Mouse (Mus musculus) hindbrain, postnatal 0 days (tissue): Measurements from ENCODE around the gene Wscd2. TPM values are rescaled to one million over a fixed set of nuclear protein-coding genes. Genes with fewer than 3 reads are reported as not detected.

Experiments
- ATAC-seq: fragments of 200-750 bp; cut with Nextera tagmentation; 2 replicates; pipeline ENCODE4 v1.8.0; 2017; ENCODE audit warnings: mild to moderate bottlenecking, moderate TSS enrichment, moderate library complexity
- DNase-seq: peaks from one replicate; pipeline ENCODE4 v3.0.0-alpha.2; 2015; ENCODE audit warnings: low spot score
- H3K27ac ChIP-seq: fragments of 300-500 bp; sonication (generic); 2 replicates; pipeline ENCODE4 v1.5.1; 2014; ENCODE audit warnings: mild to moderate bottlenecking
- H3K27me3 ChIP-seq: fragments of 300-500 bp; sonication (generic); 2 replicates; pipeline ENCODE4 v1.6.1; 2014; ENCODE audit warnings: low read length, mixed read lengths; ENCODE audit not compliant: insufficient read depth
- H3K36me3 ChIP-seq: fragments of 300-500 bp; sonication (generic); 2 replicates; pipeline ENCODE4 v1.6.1; 2014; ENCODE audit warnings: low read length, mixed read lengths; ENCODE audit not compliant: insufficient read depth
- H3K4me1 ChIP-seq: fragments of 300-500 bp; sonication (generic); 2 replicates; pipeline ENCODE4 v1.6.1; 2014; ENCODE audit warnings: antibody characterized with exemption, low read length, mixed read lengths; ENCODE audit not compliant: insufficient read depth
- H3K4me2 ChIP-seq: fragments of 300-500 bp; sonication (generic); 2 replicates; pipeline ENCODE4 v1.6.1; 2014; ENCODE audit warnings: low read depth, mild to moderate bottlenecking, low read length, moderate library complexity, mixed read lengths
- H3K4me3 ChIP-seq: fragments of 300-500 bp; sonication (generic); 2 replicates; pipeline ENCODE4 v1.5.1; 2014; ENCODE audit warnings: low read length
- H3K9ac ChIP-seq: fragments of 300-500 bp; sonication (generic); replicated peaks from 2 replicates; pipeline ENCODE4 v1.6.1; 2014; ENCODE audit warnings: mild to moderate bottlenecking, low read length, moderate library complexity, mixed read lengths
- H3K9me3 ChIP-seq: fragments of 300-500 bp; sonication (generic); 2 replicates; pipeline ENCODE4 v1.6.1; 2016; ENCODE audit warnings: low read length, mixed read lengths
- CTCF ChIP-seq: IDR thresholded peaks from 2 replicates; pipeline ENCODE4 v1.5.1; 2016; ENCODE audit warnings: antibody characterized with exemption, control low read depth, low read depth
- WGBS: fragments of 180-500 bp; shearing (Covaris S2); extraction: QIAGEN DNeasy Blood & Tissue Kit; methylation state at CpG from one replicate; pipeline ENCODE4 v1.1.7; 2014; 5-methylcytosine and 5-hydroxymethylcytosine counted together
- polyA plus RNA-seq: library from polyadenylated mRNA; unstranded; fragments of >200 nt; fragmentation: Nextera tagmentation; extraction: Ambion mirVana; gene quantifications from 2 replicates; pipeline ENCODE4 v1.2.1, GENCODE M21; 2015
- total RNA-seq: library from RNA; depleted of rRNA; stranded (reverse); fragments of >200 nt; gene quantifications from 2 replicates; pipeline ENCODE4 v1.2.3, GENCODE M21; 2014

Wscd2 gene
- total and polyA plus RNA-seq, 2 experiments from 2014 or later: 9.8 to 33.8 TPM

- Histone ChIP-seq H3K36me3 (no peaks in the 10 kb centered on the region), H3K9me3 (no peaks in the 10 kb centered on the region), H3K4me3 (no peak overlapping the region), H3K4me2 (no peak overlapping the region), H3K27me3 (no peaks in the 10 kb centered on the region), H3K27ac (no peak overlapping the region), H3K4me1 (peaks cover 18% of the 10 kb centered on the region), H3K9ac (no peak overlapping the region)
- ATAC-seq: no peak
- DNase-seq: no peak
- 60% methylated on average over 3 of the region's 3 CpGs for WGBS
- TF ChIP-seq CTCF: no peak
These were observed 116.0 kb downstream of the Wscd2 start for GRCm38 (mm10) chr5:113606121-113606520.

DNA sequence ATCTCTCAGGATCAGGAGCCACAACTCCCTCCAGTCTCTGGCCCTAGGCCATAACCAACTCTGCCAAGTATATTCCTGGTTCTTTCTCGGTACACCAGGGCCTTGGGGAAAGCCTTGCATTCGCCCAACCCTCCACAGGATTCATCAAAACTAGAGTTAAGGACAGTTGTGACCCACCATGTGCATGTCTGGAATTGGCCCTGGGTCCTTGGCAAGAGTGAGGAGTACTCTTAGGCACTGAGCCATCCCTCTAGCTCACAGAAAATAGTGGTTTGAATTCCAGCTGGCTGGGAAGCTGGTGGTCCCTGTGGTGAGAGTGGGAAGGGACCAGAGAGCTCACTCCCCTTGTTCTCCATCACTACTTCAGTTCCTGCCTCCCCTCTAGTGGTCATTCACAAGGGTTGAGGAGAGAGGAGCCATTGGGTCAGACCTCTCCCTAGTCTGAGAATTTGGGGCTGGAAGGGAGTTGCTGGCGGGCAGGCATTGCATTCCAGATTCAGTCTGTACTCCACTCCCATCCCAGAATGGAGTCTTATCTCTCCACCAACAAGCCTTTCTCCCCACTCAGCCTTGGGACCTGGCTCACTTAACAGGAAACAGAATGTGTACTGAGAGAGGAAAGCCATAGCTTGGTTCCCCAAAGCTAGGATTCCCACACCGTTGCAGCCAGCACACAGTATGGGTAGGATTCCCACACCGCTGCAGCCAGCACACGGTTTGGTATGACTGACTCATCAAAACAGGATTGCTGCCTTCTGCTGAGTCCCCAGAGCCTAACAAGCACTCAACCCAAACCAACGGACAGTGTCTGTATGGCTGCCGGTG is 117.0 kb downstream of the Wscd2 start:
- DNase-seq: peak; percentile 53

DNA sequence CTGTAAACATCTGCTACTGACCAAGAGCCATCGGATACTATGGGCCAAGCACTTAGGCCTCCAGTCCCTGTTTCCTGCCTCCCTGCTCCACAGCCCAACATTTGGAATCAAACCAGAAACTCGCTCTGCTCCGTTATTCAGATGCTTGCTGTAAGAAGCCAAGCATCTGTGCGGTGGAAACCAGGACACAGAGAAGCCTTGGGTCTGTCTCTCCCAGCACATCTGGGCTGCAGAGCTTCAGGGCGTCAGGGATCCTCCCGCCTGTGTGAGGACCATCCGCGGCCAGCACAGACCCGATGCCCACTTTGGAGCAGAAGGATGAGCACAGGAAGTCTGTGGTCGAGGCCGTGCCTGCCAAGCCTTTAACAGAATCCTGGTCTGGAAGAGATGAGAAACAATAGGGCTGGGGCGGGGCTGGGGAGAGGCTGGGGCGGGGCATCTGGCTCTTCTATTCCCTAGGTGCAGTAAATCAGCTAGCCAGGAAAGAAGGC is 117.9 kb downstream of the Wscd2 start:
- H3K9ac ChIP-seq: no peak overlapping the region
- peaks cover 18% of the 10 kb centered on the region for H3K4me1 ChIP-seq
- WGBS: 25% methylated on average over 13 of the region's 13 CpGs
- ATAC-seq: no peak
- peak; percentile 46 for DNase-seq
- H3K27me3 ChIP-seq: no peaks in the 10 kb centered on the region
- no peaks in the 10 kb centered on the region for H3K36me3 ChIP-seq
- H3K27ac ChIP-seq: peak overlapping the region; percentile 20; the same call in 1 of the 2 replicates
- no peaks in the 10 kb centered on the region for H3K9me3 ChIP-seq
- H3K4me3 ChIP-seq: no peak overlapping the region
- H3K4me2 ChIP-seq: no peak overlapping the region
- TF ChIP-seq CTCF: no peak

More for the DNA sequence above, 117.0 kb downstream of the Wscd2 start:
- Histone ChIP-seq H3K4me2 (no peak overlapping the region), H3K4me1 (peaks cover 18% of the 10 kb centered on the region), H3K27ac (peak overlapping the region; percentile 20; the same call in 1 of the 2 replicates), H3K9ac (no peak overlapping the region), H3K9me3 (no peaks in the 10 kb centered on the region), H3K4me3 (no peak overlapping the region), H3K36me3 (no peaks in the 10 kb centered on the region), H3K27me3 (no peaks in the 10 kb centered on the region)
- ATAC-seq: no peak
- 61% methylated on average over 8 of the region's 8 CpGs for WGBS
- peak; percentile 31 for TF ChIP-seq CTCF

GRCm38 (mm10) chr5:113608511-113608910 is 118.4 kb downstream of the Wscd2 start:
- 82% methylated on average over 8 of the region's 8 CpGs for WGBS
- no peak overlapping the region for H3K9ac ChIP-seq
- no peak for DNase-seq
- H3K27me3 ChIP-seq: no peaks in the 10 kb centered on the region
- no peaks in the 10 kb centered on the region for H3K9me3 ChIP-seq
- no peak overlapping the region for H3K4me3 ChIP-seq
- no peaks in the 10 kb centered on the region for H3K36me3 ChIP-seq
- no peak for ATAC-seq
- peaks cover 18% of the 10 kb centered on the region for H3K4me1 ChIP-seq
- H3K27ac ChIP-seq: no peak overlapping the region
- no peak overlapping the region for H3K4me2 ChIP-seq
- TF ChIP-seq CTCF: no peak

GRCm38 (mm10) chr5:113609891-113610290 is 119.8 kb downstream of the Wscd2 start:
- Histone ChIP-seq H3K9me3 (no peaks in the 10 kb centered on the region), H3K27me3 (no peaks in the 10 kb centered on the region), H3K9ac (no peak overlapping the region), H3K4me3 (no peak overlapping the region), H3K36me3 (no peaks in the 10 kb centered on the region), H3K27ac (no peak overlapping the region), H3K4me1 (peaks cover 18% of the 10 kb centered on the region), H3K4me2 (no peak overlapping the region)
- no peak for ATAC-seq
- DNase-seq: no peak
- no peak for TF ChIP-seq CTCF
- 57% methylated on average over 5 of the region's 5 CpGs for WGBS

DNA sequence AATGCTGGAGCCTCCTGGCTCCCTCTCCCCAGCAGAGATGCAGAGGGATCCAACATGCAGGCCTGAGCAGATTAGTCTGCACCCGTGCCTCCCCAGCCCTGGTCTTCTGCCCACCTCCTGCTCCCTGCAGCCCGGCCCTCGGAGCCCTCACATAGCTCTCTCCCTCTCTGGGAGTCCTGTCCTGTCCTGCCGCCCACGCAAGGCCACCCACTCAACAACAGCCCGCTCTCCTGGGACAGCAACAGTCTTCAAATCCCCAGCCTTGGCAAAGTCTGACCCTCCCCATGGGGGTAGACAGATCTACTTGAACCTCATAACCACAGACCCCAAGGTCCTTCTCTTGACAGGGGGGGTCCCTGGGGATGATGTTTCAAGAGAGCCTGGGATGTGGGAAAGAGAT is 120.4 kb downstream of the Wscd2 start:
- Histone ChIP-seq H3K9ac (no peak overlapping the region), H3K27me3 (no peaks in the 10 kb centered on the region), H3K4me3 (no peak overlapping the region), H3K36me3 (no peaks in the 10 kb centered on the region), H3K9me3 (no peaks in the 10 kb centered on the region), H3K27ac (no peak overlapping the region), H3K4me2 (no peak overlapping the region), H3K4me1 (peaks cover 18% of the 10 kb centered on the region)
- no peak for TF ChIP-seq CTCF
- 48% methylated on average over 6 of the region's 6 CpGs for WGBS
- ATAC-seq: no peak
- DNase-seq: no peak

DNA sequence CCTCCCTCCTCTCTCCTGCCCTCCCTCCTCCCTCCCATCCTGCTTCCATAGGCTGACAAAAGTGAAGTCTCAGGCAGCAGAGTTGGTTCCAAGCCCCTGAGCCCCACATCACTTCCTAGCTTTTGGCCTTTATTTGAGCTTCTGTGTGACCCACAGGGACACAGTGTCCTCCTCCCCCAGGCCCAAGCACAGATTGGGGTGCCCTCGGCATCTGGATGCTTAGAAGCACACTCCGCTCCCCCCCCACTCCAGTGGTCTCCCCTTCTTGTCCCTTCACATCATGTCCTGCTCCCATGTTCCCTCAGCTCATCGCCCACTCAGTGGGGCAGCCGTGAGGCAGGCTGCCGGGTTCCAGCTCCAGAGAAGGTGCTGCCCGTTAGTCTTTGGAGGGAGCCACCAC is 121.0 kb downstream of the Wscd2 start:
- no peak for ATAC-seq
- Histone ChIP-seq H3K4me1 (peaks cover 18% of the 10 kb centered on the region), H3K27me3 (no peaks in the 10 kb centered on the region), H3K27ac (no peak overlapping the region), H3K9me3 (no peaks in the 10 kb centered on the region), H3K4me3 (no peak overlapping the region), H3K36me3 (no peaks in the 10 kb centered on the region), H3K4me2 (no peak overlapping the region), H3K9ac (no peak overlapping the region)
- no peak for DNase-seq
- 71% methylated on average over 6 of the region's 6 CpGs for WGBS
- no peak for TF ChIP-seq CTCF
